Mouse (Mus musculus) right cerebral cortex, postnatal 4 days (tissue): ENCODE results near the gene Car2.
A peak's percentile ranks its signal among the peaks of the same experiment; 100 is the strongest.

ENCODE experiments used
- DNase-seq: peaks from one replicate; pipeline ENCODE4 v3.0.0-alpha.2; 2022

The Car2 gene

DNA sequence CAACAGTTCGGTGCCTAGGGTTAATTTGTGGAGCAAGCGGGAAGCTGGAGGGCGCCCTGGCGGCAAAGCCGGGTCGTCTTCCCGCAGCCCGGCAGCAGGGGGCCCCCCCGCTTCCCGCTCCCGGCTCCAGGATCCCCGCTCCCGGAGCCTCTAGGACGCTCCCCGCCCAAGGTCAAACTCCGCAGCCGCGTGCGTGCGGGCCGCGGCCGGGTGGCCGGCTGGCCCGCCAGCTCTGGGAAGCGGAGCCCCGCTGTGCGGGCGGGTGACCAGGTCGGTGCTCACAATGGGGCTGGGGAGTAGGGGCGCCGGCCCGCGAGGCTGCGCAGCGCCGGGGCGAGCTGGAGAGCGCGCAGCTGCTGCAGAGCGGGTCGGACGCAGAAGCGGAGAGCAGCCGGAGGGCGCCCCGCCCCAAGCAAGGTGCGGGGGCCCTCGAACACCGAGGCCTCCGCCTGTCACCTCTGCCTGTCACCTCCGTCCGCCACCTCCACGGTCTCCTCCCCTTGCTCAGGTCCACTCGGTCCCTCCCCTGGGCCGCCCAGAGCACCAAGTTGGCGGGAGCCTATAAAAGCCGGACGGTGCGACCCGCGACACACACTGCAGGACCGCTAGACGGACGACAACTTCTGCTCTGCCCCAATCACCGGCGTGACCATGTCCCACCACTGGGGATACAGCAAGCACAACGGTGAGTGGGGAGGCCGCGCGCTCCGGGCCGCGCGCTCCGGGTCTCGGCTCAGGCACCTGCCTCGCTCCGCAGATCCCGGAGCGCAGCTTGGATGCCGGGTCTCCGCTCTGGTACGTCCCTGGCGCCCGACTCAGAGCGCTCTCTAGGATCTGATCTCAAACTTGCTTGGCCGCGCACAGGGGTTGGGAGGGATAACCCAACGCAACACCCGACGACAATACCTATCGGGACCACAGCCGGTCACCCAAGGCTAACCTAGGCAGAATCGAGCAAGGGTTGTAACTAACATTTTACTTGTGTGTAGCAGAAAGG is at the start of gene Car2:
Gene Car2 (plus strand): TSS at position 172 of the 997 bp plus-strand sequence.
- peak; percentile 66 for DNase-seq

GRCm38 (mm10) chr3:14838936-14839335 is 47.1 kb upstream of the Car2 start:
- DNase-seq = no peak

- DNase-seq = no peak
Observed at GRCm38 (mm10) chr3:14839466-14840118, 46.5 kb upstream of the Car2 start.

DNA sequence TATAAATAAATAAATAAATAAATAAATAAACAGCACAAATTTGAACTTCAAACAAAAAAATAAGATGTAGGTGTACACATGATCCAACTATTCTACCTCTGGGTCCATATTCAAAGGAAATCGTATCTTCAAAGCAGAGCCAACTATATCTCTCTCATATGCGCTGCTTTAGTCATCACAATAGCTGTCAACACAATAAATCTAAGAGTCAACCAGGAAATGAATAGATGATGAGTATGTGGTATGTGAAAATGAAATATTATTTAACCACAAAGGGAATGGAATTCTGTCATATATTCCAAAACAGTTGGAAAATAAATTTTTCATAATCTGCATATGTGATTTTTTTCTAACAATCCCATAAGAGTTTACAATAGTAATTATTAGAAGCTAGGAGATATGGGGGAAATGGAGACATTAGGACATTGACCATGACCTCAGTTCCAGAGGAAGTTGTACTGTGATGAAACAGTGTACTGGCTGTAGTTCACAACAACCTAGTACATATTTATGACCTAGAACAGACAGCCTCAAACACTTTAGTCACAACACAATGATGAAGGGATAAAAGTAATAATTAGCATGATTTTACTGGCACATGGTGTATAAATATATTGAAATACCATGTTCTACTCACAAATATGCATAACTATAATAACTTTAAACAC is 37.4 kb upstream of the Car2 start:
- no peak for DNase-seq

DNA sequence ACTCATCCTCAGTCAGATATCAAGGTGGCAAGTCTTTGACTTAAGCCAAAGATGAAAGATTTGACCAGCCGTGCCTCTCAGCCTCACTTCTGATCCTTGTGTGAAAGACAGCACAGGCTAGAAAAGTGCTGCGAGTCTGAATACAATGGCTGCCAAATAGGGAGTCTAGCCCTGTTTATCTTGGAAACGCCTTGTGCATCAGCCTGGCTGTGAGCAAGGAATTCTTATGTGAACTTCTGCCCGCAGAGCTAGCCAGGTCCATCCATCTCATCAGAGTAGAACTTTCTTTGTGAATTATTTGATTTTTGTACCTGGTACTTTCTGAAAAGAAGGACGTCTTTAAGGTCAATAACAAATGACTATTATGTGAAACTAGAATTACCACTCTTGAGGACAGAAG is 32.1 kb upstream of the Car2 start:
- DNase-seq = no peak

DNA sequence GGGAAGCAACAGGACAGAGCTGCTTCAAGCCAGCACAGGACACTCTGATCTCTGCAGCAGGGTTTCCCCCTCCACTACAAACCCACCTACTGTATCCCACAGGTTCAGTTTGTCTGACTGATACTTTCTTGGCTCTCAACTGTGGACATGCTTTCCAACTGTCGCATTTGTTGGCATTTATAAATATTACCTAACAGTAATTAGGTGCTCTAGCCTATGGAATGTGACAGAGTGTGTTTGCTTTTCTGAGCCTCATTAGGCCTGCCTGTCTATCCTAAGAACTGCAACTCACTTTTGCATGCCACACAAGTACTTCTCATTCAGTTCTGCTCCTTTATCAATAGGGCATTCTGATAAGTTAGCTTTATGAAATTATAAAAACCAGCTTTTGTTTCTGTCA is 31.6 kb upstream of the Car2 start:
- no peak for DNase-seq

- DNase-seq = no peak
Observed at GRCm38 (mm10) chr3:14857874-14858273, 28.2 kb upstream of the Car2 start.

- no peak for DNase-seq
Observed at GRCm38 (mm10) chr3:14860291-14860690, 25.8 kb upstream of the Car2 start.

GRCm38 (mm10) chr3:14861165-14861564 is 24.9 kb upstream of the Car2 start:
- DNase-seq = no peak

- no peak for DNase-seq
Observed at GRCm38 (mm10) chr3:14861787-14862186, 24.3 kb upstream of the Car2 start.

DNA sequence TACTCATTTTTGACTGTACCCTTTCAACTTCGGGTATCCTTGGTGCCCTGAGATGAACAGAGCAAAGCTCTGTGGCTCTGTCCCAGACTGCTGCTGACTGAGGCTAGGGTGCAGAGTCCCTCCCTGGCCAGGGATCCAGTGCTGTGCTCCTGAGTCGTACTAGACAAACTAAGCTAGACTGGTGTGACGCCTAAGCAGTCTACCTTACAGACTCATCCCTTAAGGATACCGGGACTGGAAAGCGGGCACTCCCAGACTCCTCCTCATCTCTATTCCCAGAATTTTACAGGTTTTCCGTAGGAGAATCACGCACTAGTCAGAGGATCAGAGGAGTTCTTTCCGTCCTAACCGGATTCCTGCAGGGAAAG is 23.4 kb upstream of the Car2 start:
- DNase-seq = no peak

- peak; percentile 49 for DNase-seq
Observed at GRCm38 (mm10) chr3:14863022-14863711, 22.9 kb upstream of the Car2 start, which contains the start of gene Car3. Car3 (plus strand) TSS chr3:14863512.

DNA sequence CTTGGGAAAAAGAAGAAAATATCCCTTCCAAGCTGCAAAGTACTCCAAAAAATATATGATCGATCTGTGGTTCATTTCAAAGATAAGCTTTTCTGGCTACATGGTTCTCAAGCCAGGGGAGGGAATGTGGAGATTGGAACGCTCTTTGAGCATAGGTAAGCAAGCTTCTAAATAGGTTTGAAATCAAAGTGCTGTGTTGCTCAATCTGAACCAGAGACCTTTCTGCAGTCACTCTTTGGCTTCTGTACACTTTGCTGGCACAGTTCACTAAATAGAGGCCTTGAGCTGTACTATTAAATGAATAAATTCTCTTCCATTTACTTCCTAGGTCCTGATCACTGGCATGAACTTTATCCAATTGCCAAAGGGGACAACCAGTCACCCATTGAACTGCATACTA is 22.2 kb upstream of the Car2 start:
- no peak for DNase-seq

DNA sequence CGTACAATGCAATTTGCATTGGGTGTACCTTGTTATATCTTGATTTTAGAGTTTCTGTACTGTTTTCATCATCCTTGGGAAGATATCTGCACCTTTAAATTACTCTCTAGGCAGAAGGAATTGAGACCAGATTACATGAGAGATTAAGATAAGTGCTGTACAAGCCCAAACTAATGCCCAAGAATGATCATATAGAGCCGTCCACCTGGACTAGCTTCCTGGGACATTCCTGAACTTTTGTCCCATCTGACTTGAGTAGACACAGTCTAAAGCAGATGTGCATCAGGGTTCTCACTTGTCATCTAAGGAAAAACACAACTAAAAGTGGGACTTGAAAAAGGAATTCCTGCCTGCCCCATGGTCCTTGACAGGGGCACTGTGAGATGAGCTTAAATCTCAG is 20.1 kb upstream of the Car2 start:
- no peak for DNase-seq

DNA sequence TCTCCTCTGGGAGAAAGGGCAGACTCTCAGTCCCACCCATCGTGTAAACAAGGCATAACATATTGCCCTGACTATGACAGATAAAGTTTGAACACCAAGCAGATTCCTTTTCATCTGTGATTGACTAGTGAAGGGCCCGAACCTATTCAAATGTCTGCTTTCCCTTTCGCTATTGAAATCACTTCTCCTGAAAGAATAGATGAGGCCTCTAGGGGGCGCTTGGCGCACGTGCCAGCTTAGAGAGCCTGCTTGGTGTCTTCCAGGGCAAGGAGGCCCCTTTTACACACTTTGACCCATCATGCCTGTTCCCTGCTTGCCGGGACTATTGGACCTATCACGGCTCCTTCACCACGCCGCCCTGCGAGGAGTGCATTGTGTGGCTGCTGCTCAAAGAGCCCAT is 16.3 kb upstream of the Car2 start:
- DNase-seq = peak; percentile 60

DNA sequence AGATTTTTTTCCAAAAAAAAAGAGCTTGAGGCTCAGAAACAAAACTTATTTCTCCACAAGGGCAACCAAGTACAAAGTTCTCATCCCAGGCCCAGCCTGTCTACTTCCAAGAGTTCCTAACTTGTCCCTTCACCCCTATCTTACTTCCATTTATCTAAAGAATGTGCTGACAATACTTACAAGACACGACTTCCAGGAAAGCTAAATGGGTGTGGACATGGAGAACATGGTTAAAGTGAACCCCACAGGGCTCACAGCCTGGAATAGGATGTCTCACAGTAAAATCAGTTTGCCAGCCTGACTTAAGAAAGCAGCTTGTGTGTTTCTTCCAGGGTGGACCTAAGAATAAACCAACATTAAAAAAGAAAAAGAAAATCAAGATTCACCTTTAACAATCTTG is 15.5 kb upstream of the Car2 start:
- no peak for DNase-seq

DNA sequence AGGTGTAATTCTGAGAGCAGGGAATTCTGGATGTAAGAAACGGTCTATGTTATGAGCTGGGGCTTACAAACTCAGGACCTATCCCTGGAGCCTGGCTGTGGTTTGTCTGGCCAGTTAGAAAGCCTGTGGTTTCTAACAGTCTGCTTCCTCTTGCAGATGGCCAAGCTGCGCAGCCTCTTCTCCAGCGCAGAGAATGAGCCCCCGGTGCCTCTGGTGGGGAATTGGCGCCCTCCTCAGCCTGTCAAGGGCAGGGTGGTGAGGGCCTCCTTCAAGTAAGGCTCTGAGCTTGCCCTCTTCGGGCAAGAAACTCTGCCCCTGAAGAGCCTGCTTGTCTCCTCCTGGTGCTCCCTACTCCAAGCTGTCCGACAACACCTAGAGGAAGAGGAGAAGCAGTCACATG is 14.7 kb upstream of the Car2 start:
- no peak for DNase-seq

GRCm38 (mm10) chr3:14874402-14875040 is 11.6 kb upstream of the Car2 start:
- DNase-seq = no peak

DNA sequence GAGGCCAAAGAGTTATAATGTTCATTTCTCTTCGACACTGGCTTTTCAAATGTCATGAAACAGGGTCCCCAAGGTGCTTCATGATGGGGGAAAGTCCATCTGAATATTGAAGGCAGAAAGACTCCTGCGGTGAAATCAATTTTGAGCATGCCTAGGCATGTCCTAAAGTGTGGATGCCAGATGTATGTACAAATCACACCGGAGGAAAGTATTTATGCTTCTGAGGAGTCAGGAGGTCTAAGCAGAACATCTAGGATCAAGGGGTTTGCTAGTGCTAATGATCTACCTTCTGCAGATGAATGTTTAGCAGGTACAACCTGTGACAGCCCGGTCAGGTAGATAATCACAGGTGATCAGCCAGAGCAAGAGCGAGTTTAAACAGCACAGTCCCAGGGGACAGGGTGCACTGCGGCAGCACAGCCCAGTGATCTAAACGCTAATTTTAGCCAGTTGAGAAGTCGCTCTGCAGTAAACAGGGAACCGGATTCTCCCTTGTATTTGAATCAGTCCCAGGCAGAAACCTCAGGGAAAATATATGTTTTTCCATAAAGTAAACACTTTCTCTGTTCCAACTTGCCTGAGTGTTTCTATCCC is 9.7 kb upstream of the Car2 start:
- no peak for DNase-seq

- DNase-seq = no peak
Observed at GRCm38 (mm10) chr3:14877251-14877909, 8.7 kb upstream of the Car2 start.

GRCm38 (mm10) chr3:14878749-14879223 is 7.3 kb upstream of the Car2 start:
- DNase-seq = no peak
